Mouse (Mus musculus) heart, embryonic 14.5 days (tissue): ENCODE measurements around the gene Macrod1. TPM values are rescaled to one million over a fixed set of nuclear protein-coding genes. Genes with fewer than 3 reads are reported as not detected.

Experiments used
- ATAC-seq: fragments of 200-750 bp; cut with Nextera tagmentation; 2 replicates; pipeline ENCODE4 v1.8.0; 2017; ENCODE audit warnings: low read depth, moderate TSS enrichment; ENCODE audit not compliant: insufficient number of reproducible peaks, insufficient read depth, low FRiP score
- H3K27ac ChIP-seq, 2 experiments: fragments of 200-500 bp in 1 of 2; fragments of 300-500 bp in 1 of 2; sonication (generic) in 1 of 2; replicated peaks in 1 of 2; 2 replicates each; pipeline ENCODE4 v1.5.1; 2012 to 2014; ENCODE audit warnings: low read depth in 2 of 2, low read length in 2 of 2, control low read depth in 1 of 2, mild to moderate bottlenecking in 1 of 2, mixed read lengths in 1 of 2; ENCODE audit not compliant: control insufficient read depth in 1 of 2, insufficient read depth in 1 of 2
- H3K27me3 ChIP-seq: fragments of 300-500 bp; sonication (generic); 2 replicates; pipeline ENCODE4 v1.6.1; 2014; ENCODE audit warnings: mild to moderate bottlenecking, low read length, control low read depth; ENCODE audit not compliant: control insufficient read depth, insufficient read depth
- H3K36me3 ChIP-seq: fragments of 300-500 bp; sonication (generic); 2 replicates; pipeline ENCODE4 v1.6.1; 2014; ENCODE audit warnings: mild to moderate bottlenecking, control low read depth, low read length, mixed read lengths; ENCODE audit not compliant: control insufficient read depth, insufficient read depth
- H3K4me1 ChIP-seq, 2 experiments: fragments of 200-500 bp in 1 of 2; fragments of 300-500 bp in 1 of 2; sonication (generic) in 1 of 2; 2 replicates each; pipeline ENCODE4 v1.6.1; 2012 to 2014; ENCODE audit warnings: low read length in 2 of 2, control low read depth in 1 of 2, mixed read lengths in 1 of 2; ENCODE audit not compliant: control insufficient read depth in 2 of 2, insufficient read depth in 2 of 2
- H3K4me2 ChIP-seq: fragments of 300-500 bp; sonication (generic); 2 replicates; pipeline ENCODE4 v1.6.1; 2014; ENCODE audit warnings: mild to moderate bottlenecking, low read length
- H3K4me3 ChIP-seq, 2 experiments: fragments of 200-500 bp in 1 of 2; fragments of 300-500 bp in 1 of 2; sonication (generic) in 1 of 2; 2 replicates each; pipeline ENCODE4 v1.5.1; 2012 to 2014; ENCODE audit warnings: low read length in 2 of 2, mild to moderate bottlenecking in 2 of 2, control low read depth in 1 of 2, low read depth in 1 of 2, moderate library complexity in 1 of 2; ENCODE audit not compliant: control insufficient read depth in 1 of 2, insufficient read depth in 1 of 2
- H3K9ac ChIP-seq: fragments of 300-500 bp; sonication (generic); 2 replicates; pipeline ENCODE4 v1.6.1; 2014; ENCODE audit warnings: mild to moderate bottlenecking, low read length
- H3K9me3 ChIP-seq: fragments of 300-500 bp; sonication (generic); 2 replicates; pipeline ENCODE4 v1.6.1; 2016; ENCODE audit warnings: low read length, control low read depth; ENCODE audit not compliant: control insufficient read depth
- WGBS: fragments of 180-500 bp; shearing (Covaris S2); extraction: QIAGEN DNeasy Blood & Tissue Kit; methylation state at CpG from one replicate; pipeline ENCODE4 v1.1.7; 2014; 5-methylcytosine and 5-hydroxymethylcytosine counted together
- polyA plus RNA-seq: library from polyadenylated mRNA; unstranded; fragments of >200 nt; fragmentation: Nextera tagmentation; extraction: Ambion mirVana; gene quantifications from 2 replicates; pipeline ENCODE4 v1.2.1, GENCODE M21; 2014

Gene Macrod1
- polyA plus RNA-seq, 1 experiment from 2014 or later = 53.0 TPM

DNA sequence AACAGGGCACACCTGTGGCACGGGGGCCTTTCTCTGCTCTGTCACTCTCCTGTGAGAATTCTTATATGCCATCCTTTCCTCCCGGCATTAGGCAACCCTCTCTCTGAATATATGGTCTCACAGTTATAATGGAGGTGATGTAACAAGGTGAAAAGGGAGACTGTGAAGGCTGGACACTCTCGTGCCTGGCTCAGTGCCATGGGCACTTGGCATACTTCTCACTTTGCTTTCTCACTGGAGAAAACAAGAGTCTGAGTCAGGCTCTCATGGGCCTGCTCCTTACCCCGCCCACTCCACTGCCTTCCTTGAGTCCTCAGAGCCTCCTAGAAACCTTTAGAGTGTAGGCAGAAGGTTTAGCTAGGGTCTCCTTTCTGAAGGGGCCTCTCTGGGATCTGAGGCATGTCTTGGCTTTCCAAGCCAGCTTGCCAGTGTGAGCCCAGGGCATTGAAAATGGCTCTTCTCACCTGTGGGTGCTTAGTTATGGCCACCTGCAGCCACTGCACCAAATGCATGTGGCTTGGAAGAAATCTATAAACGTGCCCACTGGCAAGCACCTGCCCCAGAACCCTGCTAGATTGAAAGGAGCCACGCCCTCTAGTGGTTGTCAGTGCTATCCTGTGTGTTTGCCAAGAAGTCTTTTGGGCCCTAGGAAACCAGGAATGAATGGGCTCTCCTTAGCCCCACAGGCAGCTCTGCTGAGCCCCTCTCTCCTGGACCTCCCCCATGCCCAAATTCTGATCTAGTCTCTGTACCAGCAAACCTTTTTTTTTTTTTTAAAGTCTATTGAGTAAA lies 51.7 kb downstream of the Macrod1 start:
- Histone ChIP-seq H3K4me1 (peaks cover 22 to 41% of the 10 kb centered on the region in 2 experiments), H3K36me3 (no peaks in the 10 kb centered on the region), H3K27me3 (no peaks in the 10 kb centered on the region), H3K9ac (0 out of 2 replicates have a peak overlapping the region, but pooled peaks have one; percentile 0), H3K9me3 (no peaks in the 10 kb centered on the region), H3K4me3 (no peak overlapping the region), H3K27ac (no peak overlapping the region; a peak in 1 of 4 replicates), H3K4me2 (no peak overlapping the region)
- 43% methylated on average over 6 of the region's 6 CpGs for WGBS
- ATAC-seq = no peak

DNA sequence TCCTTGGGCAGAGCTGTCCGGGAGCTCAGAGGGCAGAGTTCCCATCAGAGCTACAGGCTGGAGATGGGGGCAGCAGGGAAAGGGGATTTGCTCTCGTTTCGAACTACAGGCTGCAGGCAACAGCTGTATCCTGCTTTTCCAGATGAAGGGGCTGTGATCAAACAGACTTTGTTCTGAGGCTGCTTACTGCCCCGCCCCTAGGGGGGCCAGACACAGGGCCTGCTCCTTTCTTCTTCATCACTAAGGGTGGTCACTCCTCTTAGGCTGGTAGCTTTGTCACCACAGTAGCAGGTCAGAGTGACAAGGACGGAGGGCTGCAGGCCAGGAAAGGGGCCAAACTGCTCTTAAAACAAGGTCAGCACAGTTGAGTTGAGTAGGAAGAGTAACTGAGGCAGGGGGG lies 53.5 kb downstream of the Macrod1 start:
- no peaks in the 10 kb centered on the region for H3K36me3 ChIP-seq
- H3K4me1 ChIP-seq = peaks cover 21 to 45% of the 10 kb centered on the region in 2 experiments; a peak in 3 of 4 replicates
- no peaks in the 10 kb centered on the region for H3K9me3 ChIP-seq
- 44% methylated on average over 5 of the region's 5 CpGs for WGBS
- no peak overlapping the region for H3K9ac ChIP-seq
- no peak overlapping the region for H3K27ac ChIP-seq
- no peaks in the 10 kb centered on the region for H3K27me3 ChIP-seq
- no peak overlapping the region for H3K4me3 ChIP-seq
- H3K4me2 ChIP-seq = no peak overlapping the region
- ATAC-seq = no peak

DNA sequence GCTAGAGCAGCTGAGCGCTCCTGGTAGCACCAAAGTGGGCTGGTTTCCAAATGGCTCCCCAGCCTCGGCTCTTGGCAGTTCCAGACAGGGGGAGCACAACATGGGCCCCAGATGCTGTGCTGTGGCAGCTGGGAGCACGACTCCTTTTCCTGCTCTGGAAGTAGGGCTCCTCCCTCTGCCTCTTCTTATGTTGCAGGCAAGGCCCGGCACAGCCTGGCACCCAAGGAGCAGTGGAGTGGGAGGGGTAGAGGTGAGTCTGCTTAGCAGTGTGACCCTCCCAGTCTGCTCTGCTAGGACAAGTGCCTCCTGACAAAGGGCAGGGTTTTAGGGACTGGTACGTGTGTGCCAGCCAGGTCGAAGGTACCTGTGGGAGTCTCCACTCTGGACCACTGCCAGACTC lies 54.3 kb downstream of the Macrod1 start:
- no peak for ATAC-seq
- Histone ChIP-seq H3K9me3 (no peaks in the 10 kb centered on the region), H3K9ac (no peak overlapping the region), H3K4me2 (no peak overlapping the region), H3K4me3 (no peak overlapping the region), H3K36me3 (no peaks in the 10 kb centered on the region), H3K4me1 (peaks cover 21 to 46% of the 10 kb centered on the region in 2 experiments; a peak in 3 of 4 replicates), H3K27ac (no peak overlapping the region), H3K27me3 (no peaks in the 10 kb centered on the region)
- WGBS = 69% methylated on average over 6 of the region's 6 CpGs

DNA sequence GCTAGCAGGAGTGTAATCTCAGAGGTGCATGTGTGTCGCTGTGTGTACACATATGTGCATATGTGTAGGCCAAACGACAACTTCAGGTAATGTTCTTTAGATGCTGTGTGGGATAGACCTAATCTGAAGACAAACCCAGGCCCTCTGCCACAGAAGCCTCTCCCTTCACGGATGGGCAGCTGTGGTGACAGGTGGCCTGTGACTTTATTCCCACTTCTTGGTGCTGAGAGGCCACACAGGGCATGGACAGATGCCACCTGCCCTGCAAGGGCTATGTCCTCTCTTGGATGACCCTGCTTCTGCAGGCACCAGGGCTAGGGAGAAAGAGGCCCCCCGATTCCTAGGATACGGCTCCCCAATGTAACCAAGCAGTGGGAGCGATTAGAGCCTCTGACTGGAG lies 54.7 kb downstream of the Macrod1 start:
- 81% methylated on average over 6 of the region's 6 CpGs for WGBS
- no peak overlapping the region for H3K9ac ChIP-seq
- H3K9me3 ChIP-seq = no peaks in the 10 kb centered on the region
- no peak overlapping the region for H3K4me3 ChIP-seq
- H3K36me3 ChIP-seq = no peaks in the 10 kb centered on the region
- ATAC-seq = no peak
- peaks cover 22 to 46% of the 10 kb centered on the region in 2 experiments for H3K4me1 ChIP-seq
- H3K27me3 ChIP-seq = no peaks in the 10 kb centered on the region
- H3K4me2 ChIP-seq = no peak overlapping the region
- no peak overlapping the region for H3K27ac ChIP-seq

DNA sequence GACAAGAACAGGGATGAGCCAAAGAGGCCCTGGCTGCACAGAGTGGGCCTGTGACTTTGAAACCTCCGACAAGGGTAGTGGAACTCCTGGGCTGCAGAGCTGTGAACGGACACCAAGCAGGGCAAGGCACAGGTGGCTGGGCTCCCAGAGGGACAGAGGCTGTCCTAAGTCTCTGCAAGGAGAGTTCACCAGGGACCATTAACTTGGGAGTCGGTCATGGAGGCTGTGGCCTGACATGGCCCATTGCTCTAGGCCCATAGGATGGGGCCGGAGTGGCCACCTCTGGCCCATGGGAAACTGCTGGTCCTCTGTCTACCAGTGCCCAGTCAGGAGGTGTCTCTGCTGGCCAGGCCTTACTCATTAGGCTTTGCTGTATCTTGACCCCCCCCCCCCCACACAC lies 55.1 kb downstream of the Macrod1 start:
- 89% methylated on average over 4 of the region's 4 CpGs for WGBS
- ATAC-seq = no peak
- peaks cover 23 to 46% of the 10 kb centered on the region in 2 experiments for H3K4me1 ChIP-seq
- no peak overlapping the region for H3K4me2 ChIP-seq
- no peaks in the 10 kb centered on the region for H3K36me3 ChIP-seq
- no peak overlapping the region for H3K27ac ChIP-seq
- no peaks in the 10 kb centered on the region for H3K27me3 ChIP-seq
- H3K9ac ChIP-seq = no peak overlapping the region
- H3K9me3 ChIP-seq = no peaks in the 10 kb centered on the region
- no peak overlapping the region for H3K4me3 ChIP-seq

DNA sequence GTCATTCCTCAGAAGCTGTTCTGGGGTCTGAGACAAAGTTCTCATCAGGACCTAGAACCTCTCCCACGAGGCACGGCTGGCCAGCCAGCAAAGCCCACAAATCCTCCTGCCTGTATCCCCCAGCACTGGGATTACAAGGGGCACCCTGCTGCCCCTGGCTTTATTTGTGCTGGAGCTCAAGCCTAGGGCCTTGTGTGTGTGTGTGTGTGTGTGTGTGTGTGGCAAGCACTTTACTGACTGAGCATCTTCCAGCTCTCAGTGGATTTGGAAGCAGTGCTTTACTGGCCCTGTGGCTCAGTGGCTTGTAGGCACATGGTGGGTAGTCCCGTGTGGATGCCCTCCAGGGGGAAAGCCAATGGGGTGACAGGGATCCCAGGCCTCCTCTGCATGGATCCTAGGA lies 56.0 kb downstream of the Macrod1 start:
- Histone ChIP-seq H3K4me2 (no peak overlapping the region), H3K9ac (0 out of 2 replicates have a peak overlapping the region, but pooled peaks have one; percentile 44), H3K4me3 (no peak overlapping the region), H3K27me3 (no peaks in the 10 kb centered on the region), H3K36me3 (no peaks in the 10 kb centered on the region), H3K27ac (no peak overlapping the region), H3K4me1 (peaks cover 25 to 50% of the 10 kb centered on the region in 2 experiments), H3K9me3 (no peaks in the 10 kb centered on the region)
- no peak for ATAC-seq
- 55% methylated on average over 3 of the region's 3 CpGs for WGBS

DNA sequence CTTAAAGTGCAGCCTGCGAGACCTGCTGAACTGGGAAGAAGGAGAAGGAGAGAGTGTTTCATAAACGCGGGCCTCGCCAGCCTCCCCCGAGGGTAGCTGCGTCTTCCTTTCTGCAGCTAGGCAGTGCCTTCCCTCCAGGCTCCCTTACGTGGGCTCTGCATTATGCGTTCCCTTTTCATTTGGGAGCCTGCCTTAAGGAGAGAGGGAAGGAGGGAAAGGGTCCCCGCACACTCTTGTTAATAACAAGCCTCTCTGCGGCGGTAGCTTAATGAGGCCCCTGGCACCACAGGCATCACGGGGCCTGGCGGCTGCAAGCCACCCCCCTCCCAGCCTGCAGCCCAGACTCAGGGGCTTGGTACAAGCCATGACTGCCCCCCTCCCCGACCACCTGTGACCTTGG lies 57.0 kb downstream of the Macrod1 start:
- Histone ChIP-seq H3K9ac (peak overlapping the region; percentile 21; the same call in 1 of the 2 replicates), H3K27me3 (no peaks in the 10 kb centered on the region), H3K4me3 (no peak overlapping the region), H3K27ac (0 out of 4 replicates have a peak overlapping the region, but pooled peaks of 1 of the 2 experiments have one; percentile 19), H3K36me3 (no peaks in the 10 kb centered on the region), H3K4me1 (peaks cover 29 to 49% of the 10 kb centered on the region in 2 experiments), H3K4me2 (no peak overlapping the region), H3K9me3 (no peaks in the 10 kb centered on the region)
- no peak for ATAC-seq
- 68% methylated on average over 14 of the region's 14 CpGs for WGBS
